Mouse (Mus musculus) bone marrow macrophage, adult 2 months (primary cell): ENCODE data around the gene Armt1. TPM values are rescaled to one million over a fixed set of nuclear protein-coding genes. Genes with fewer than 3 reads are reported as not detected.

Experiments
- H3K27ac ChIP-seq: 2 replicates; pipeline ENCODE4 v1.5.1; 2012; ENCODE audit warnings: low read depth, low read length; ENCODE audit not compliant: insufficient read depth
- H3K4me1 ChIP-seq: 2 replicates; pipeline ENCODE4 v1.6.1; 2012; ENCODE audit warnings: low read length; ENCODE audit not compliant: control insufficient read depth, insufficient read depth
- H3K4me3 ChIP-seq: 2 replicates; pipeline ENCODE4 v1.5.1; 2012; ENCODE audit warnings: mild to moderate bottlenecking, low read length, moderate library complexity; ENCODE audit not compliant: insufficient read depth
- CTCF ChIP-seq: IDR thresholded peaks from 2 replicates; pipeline ENCODE4 v1.5.1; 2012; ENCODE audit warnings: low read depth, mild to moderate bottlenecking, low read length, moderate library complexity
- POLR2A ChIP-seq: IDR thresholded peaks from 2 replicates; pipeline ENCODE4 v1.6.1; 2012; ENCODE audit warnings: mild to moderate bottlenecking, low read depth, low read length, borderline replicate concordance
- polyA plus RNA-seq: library from polyadenylated mRNA; stranded (reverse); fragments of >200 nt; gene quantifications from 2 replicates; pipeline ENCODE4 v1.2.4, GENCODE M21; 2012; ENCODE audit not compliant: missing spikeins, insufficient read depth, insufficient read length

The Armt1 gene
- polyA plus RNA-seq, 1 experiment: 15.7 TPM

GRCm38 (mm10) chr10:4480929-4481328 lies 48.7 kb downstream of the Armt1 start:
- Histone ChIP-seq H3K4me1 (0 out of 2 replicates have a peak, but pooled peaks cover 2% of the 10 kb centered on the region), H3K27ac (no peak overlapping the region), H3K4me3 (no peak overlapping the region)
- TF ChIP-seq CTCF (no peak), POLR2A (no peak)

DNA sequence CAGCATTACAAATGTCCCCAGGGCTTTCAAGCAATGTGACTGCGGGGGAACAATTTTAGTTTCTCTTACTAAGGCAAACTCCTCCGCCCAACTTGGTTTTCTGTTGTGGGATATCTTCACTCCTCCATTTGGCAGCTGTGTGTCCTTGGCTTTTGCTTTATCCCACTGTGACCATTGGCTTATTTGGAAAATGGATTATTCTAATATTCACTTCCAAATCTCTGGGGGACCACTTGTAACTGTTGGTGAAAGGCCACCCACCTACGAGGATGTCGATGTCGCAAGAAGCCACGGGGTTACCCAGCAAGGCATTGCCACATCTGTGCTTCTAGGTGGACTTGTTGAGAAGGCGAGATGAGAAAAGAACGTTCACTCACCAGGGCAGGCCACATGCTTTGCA lies 49.4 kb downstream of the Armt1 start:
- TF ChIP-seq CTCF (no peak), POLR2A (no peak)
- no peak overlapping the region for H3K4me3 ChIP-seq
- H3K4me1 ChIP-seq: 0 out of 2 replicates have a peak, but pooled peaks cover 2% of the 10 kb centered on the region
- H3K27ac ChIP-seq: no peak overlapping the region

DNA sequence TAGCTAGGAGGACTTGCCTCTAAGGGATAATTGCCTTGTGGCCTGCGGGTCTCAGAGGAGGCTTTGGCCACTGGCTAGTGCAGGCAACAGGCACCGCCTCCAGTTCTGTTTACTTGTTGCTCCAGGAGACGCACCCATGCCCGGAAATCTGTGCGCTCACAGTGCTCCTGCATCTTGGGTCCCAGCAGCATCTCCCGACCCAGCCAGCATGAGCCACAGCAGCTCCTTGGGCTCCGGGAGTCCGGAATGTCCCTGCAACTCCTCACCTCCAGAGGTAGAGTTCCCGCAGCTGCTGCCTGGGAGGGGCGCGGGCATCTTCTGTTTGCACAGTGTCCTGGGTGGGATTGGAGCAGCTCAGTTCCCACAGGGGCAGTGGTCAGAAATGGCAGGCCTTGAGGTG lies 50.1 kb downstream of the Armt1 start, which contains the start of gene Ccdc170:
Ccdc170 (plus strand) TSS at position 148 of the 400 bp plus-strand sequence.
- Histone ChIP-seq H3K27ac (no peak within 1 kb of the TSS), H3K4me3 (no peak within 1 kb of the TSS), H3K4me1 (0 out of 2 replicates have a peak, but pooled peaks cover 2% of the 10 kb centered on the region)
- TF ChIP-seq CTCF (no peak), POLR2A (no peak)

- Histone ChIP-seq H3K27ac (no peak overlapping the region), H3K4me3 (no peak overlapping the region), H3K4me1 (0 out of 2 replicates have a peak, but pooled peaks cover 2% of the 10 kb centered on the region)
- TF ChIP-seq CTCF (no peak), POLR2A (no peak)
Observed at GRCm38 (mm10) chr10:4483848-4484247, 51.6 kb downstream of the Armt1 start.

DNA sequence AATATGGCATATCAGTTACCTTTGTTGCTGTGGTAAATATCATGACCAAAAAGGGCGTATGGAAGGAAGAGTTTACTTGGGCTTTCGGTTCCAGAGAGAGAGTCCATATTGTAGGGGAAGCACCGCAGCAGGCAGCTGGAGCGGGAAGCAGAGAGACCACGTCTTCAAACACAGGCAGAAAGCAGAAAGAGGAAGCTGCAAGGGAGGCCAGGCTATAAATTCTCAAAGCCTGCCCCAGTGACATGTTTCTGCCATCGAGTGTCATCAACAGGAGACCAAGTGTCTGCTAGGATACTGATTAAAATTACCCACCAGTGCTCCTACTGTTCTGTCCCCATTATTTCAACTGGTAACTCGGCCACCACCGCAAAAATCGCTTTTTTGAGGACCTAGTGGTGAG lies 52.7 kb downstream of the Armt1 start:
- H3K4me1 ChIP-seq: 0 out of 2 replicates have a peak, but pooled peaks cover 2% of the 10 kb centered on the region
- no peak overlapping the region for H3K27ac ChIP-seq
- TF ChIP-seq POLR2A (no peak), CTCF (no peak)
- H3K4me3 ChIP-seq: no peak overlapping the region

- TF ChIP-seq CTCF (no peak), POLR2A (no peak)
- Histone ChIP-seq H3K4me3 (no peak overlapping the region), H3K27ac (no peak overlapping the region)
Observed at GRCm38 (mm10) chr10:4489865-4490264, 57.6 kb downstream of the Armt1 start.

DNA sequence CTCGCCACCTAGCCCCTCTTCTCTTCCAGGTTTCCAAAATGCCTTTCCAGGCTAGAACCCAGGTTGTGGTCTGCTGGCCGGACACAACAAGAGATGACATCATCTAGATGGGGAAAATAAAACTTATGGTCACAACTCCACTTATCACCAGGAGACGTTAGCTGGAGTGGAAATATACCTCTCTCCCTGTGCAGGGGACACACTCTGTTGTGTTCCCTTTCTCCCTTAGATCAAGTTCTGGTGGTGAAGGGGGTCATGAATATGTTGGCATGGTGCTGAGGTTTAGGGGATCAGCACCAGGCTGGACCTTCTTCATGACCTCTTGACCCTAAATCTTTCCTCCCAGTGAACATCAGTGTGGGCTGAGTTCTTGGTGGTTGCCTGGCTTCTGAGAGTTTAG lies 59.0 kb downstream of the Armt1 start:
- H3K4me3 ChIP-seq: no peak overlapping the region
- no peaks in the 10 kb centered on the region for H3K4me1 ChIP-seq
- TF ChIP-seq POLR2A: no peak
- no peak for TF ChIP-seq CTCF
- no peak overlapping the region for H3K27ac ChIP-seq

More at GRCm38 (mm10) chr10:4489865-4490264, 57.6 kb downstream of the Armt1 start:
- H3K4me1 ChIP-seq: 0 out of 2 replicates have a peak, but pooled peaks cover 2% of the 10 kb centered on the region

DNA sequence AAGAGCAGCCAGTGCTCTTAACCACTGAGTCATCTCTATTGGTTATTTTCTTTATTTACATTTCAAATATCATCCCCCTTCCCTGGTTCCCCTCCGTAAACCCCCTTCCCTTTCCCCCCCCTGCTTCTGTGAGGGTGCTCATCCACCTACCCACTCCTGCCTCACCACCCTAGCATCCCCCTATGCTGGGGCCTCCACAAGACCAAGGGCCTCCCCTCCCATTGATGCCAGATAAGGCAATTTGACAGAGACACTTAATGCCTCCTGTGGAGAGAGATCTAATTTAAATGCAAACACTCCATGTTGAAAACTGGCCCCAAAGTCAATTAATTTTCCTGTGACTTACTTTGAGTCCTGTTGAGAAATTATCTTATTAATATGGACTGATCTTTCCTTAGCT lies 59.8 kb downstream of the Armt1 start:
- H3K27ac ChIP-seq: no peak overlapping the region
- TF ChIP-seq POLR2A: no peak

GRCm38 (mm10) chr10:4492909-4493308 lies 60.6 kb downstream of the Armt1 start:
- Histone ChIP-seq H3K4me3 (no peak overlapping the region), H3K4me1 (no peaks in the 10 kb centered on the region), H3K27ac (no peak overlapping the region)
- no peak for TF ChIP-seq POLR2A
- TF ChIP-seq CTCF: no peak

More for the DNA sequence above, 59.8 kb downstream of the Armt1 start:
- H3K4me3 ChIP-seq: no peak overlapping the region
- no peaks in the 10 kb centered on the region for H3K4me1 ChIP-seq

DNA sequence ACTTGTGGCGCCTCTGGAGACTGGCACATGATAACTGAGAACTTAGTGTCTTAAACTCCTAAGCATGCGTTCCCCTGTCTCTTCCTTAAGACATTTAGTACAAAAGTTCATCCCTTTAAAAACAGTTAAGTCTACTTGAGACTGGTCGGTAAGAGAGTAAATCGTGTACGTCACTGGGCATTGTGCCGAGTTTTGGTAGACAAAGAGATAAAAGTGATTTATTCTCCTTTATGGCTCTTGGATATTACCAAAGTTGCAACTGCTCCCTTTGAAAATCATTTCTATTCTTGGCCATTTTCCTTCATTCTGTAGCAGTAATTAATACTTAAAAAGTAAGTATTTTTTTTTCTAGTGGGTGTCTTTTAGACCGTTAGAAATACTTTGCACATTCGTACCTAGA lies 71.0 kb downstream of the Armt1 start:
- no peak overlapping the region for H3K4me3 ChIP-seq
- no peaks in the 10 kb centered on the region for H3K4me1 ChIP-seq
- TF ChIP-seq POLR2A: no peak
- TF ChIP-seq CTCF: no peak
- H3K27ac ChIP-seq: no peak overlapping the region

Other genes starting within 250 kb of the Armt1 start
- 0.27 and 0.43 TPM in 2 replicates for gene Akap12, start 166.1 kb upstream of the Armt1 start, polyA plus RNA-seq
- gene Zbtb2, start 44.4 kb upstream of the Armt1 start, polyA plus RNA-seq: 8.7 and 10.3 TPM in 2 replicates
- gene Rmnd1, start 79 bp upstream of the Armt1 start, polyA plus RNA-seq: 52.0 and 53.4 TPM in 2 replicates
- not detected in 2 replicates for gene Ccdc170, start 50.0 kb downstream of the Armt1 start, polyA plus RNA-seq
- 5.4 and 5.6 TPM in 2 replicates for gene Esr1, start 179.1 kb downstream of the Armt1 start, polyA plus RNA-seq